Comparison of ENCODE assay signal across 9 mouse cellular contexts in the genomic region with DNA sequence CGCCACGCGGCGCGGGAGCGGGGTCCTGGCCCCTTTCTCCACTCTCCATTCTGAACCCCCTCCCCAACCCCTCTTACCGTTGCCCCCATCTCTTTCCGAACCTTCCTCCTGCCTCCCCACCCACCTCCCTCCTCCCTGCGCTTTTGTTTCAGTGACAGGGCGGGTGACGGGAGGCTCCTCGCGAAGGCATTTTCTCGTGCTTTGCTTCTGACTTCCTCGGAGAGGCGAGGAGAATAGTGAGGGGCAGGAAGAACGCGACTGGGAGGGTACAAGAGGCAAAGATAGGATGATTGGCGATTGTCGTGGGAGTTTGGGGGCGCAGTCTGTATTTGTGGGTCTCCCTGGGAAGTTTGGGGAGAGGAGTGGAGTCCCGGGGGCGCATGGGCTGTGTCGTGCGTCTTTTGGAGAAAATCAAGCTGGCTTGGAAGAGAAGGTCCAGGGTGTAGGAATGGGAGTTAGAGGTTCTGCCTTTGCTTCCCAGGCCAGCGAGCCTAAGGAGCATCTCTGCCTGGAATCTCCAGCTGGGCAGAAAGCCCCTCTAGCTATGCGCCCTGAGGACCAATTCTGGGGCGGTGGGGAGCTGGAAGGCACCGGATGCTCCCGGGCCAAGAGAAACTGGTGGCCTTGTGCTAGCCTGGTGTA. TPM values are rescaled to one million over a fixed set of nuclear protein-coding genes. Genes with fewer than 3 reads are reported as not detected.
A peak's percentile ranks its signal among the peaks of the same experiment; 100 is the strongest.
DNase-seq lines count a peak whose midpoint lies in the region; ATAC-seq and TF ChIP-seq lines count a peak whose summit lies in the region.
"Had no signal": no experiment of that assay in that cellular context is flagged by ENCODE, and none has a peak within 500 bp of the region (broad histone marks: within the 10 kb centered on the region; RNA-seq: fewer than 3 reads in every experiment).

No protein-coding gene starts in this region.

- H3K27ac ChIP-seq in layer of hippocampus, adult 2 months: peak overlapping the region; percentile 92
- no peak overlapping the region for H3K27ac ChIP-seq in liver, embryonic 12.5 days
- H3K27ac ChIP-seq in neural tube, embryonic 14.5 days (ENCODE audit: low read depth, low read length): peak overlapping the region; percentile 96

- ATAC-seq in liver, embryonic 12.5 days: no peak
- peak; percentile 4; the same call in 1 of the 2 replicates for ATAC-seq in neural tube, embryonic 14.5 days (ENCODE audit: low read depth)
- ATAC-seq in granulocyte monocyte progenitor cell, adult 5-6 weeks (replicated peaks; ENCODE audit: poor library complexity, severe bottlenecking): no peak
- ATAC-seq: Patski had no signal

- intact Hi-C loops in heart, postnatal 10 days (cut with DNase I): loop anchor here (2.0 to 5.0 kb wide), 3 partner anchors 195 to 220 kb away; no protein-coding TSS in a partner anchor

- H3K4me2 ChIP-seq in liver, embryonic 12.5 days: peak overlapping the region; percentile 90
- peak overlapping the region; percentile 58 for H3K4me2 ChIP-seq in neural tube, embryonic 14.5 days (ENCODE audit: low read depth, low read length)

- peak overlapping the region; percentile 73 for H3K4me3 ChIP-seq in layer of hippocampus, adult 2 months
- peak overlapping the region; percentile 67 for H3K4me3 ChIP-seq in liver, embryonic 12.5 days
- peak overlapping the region; percentile 77 for H3K4me3 ChIP-seq in neural tube, embryonic 14.5 days (ENCODE audit: low read depth, low read length)

- TF ChIP-seq CTCF in layer of hippocampus, adult 2 months (conservative IDR thresholded peaks at IDR 0.05): no peak

- H3K9ac ChIP-seq in liver, embryonic 12.5 days: no peak overlapping the region
- peak overlapping the region; percentile 96 for H3K9ac ChIP-seq in neural tube, embryonic 14.5 days (replicated peaks; ENCODE audit: low read depth, low read length)

- 2% methylated on average over 30 of the region's 30 CpGs for WGBS in liver, embryonic 12.5 days (ENCODE audit: insufficient replicate concordance)
- under 1% methylated on average over 30 of the region's 30 CpGs for WGBS in neural tube, embryonic 14.5 days

- H3K36me3 ChIP-seq in liver, embryonic 12.5 days: no peaks in the 10 kb centered on the region
- H3K36me3 ChIP-seq in neural tube, embryonic 14.5 days (ENCODE audit: control insufficient read depth, insufficient read depth, low read length): no peaks in the 10 kb centered on the region

- peaks cover 62% of the 10 kb centered on the region for H3K27me3 ChIP-seq in liver, embryonic 12.5 days (replicated peaks)
- H3K27me3 ChIP-seq in neural tube, embryonic 14.5 days (ENCODE audit: control insufficient read depth, insufficient read depth, low read length): no peaks in the 10 kb centered on the region

- peak in 1 of 2 experiments; percentile 27 for DNase-seq in layer of hippocampus, adult 2 months (ENCODE audit: low spot score in 2 of 2)
- DNase-seq in layer of hippocampus, adult 11-12 months (ENCODE audit: low spot score): no peak
- DNase-seq in MN1 (ENCODE audit: low spot score): peak; percentile 41
- DNase-seq in embryo, embryonic 11 days: peak; percentile 13
- DNase-seq in heart, postnatal 10 days: peak; percentile 18 to 41

- H3K9me3 ChIP-seq in liver, embryonic 12.5 days (replicated peaks): no peaks in the 10 kb centered on the region
- H3K9me3 ChIP-seq in neural tube, embryonic 14.5 days (ENCODE audit: control insufficient read depth, low read length): no peaks in the 10 kb centered on the region

- H3K4me1 ChIP-seq in liver, embryonic 12.5 days: peaks cover 8% of the 10 kb centered on the region; the same call in 1 of the 2 replicates
- H3K4me1 ChIP-seq in neural tube, embryonic 14.5 days (ENCODE audit: control insufficient read depth, insufficient read depth, low read length): peaks cover 12% of the 10 kb centered on the region

RNA-seq across cellular contexts. Expression of gene Fam78b, which starts 0.7 kb away (rescaled TPM):
- total RNA-seq in layer of hippocampus, adult 2 months (2021): 10 to 100 TPM; 22.5 to 22.7 TPM
- total RNA-seq in heart, postnatal 10 days (2021): 1 to 10 TPM; 4.9 to 7.1 TPM
- polyA plus RNA-seq in liver, embryonic 12.5 days (2016; fragmentation: Nextera tagmentation; extraction: Ambion mirVana): 0.35 and 0.36 TPM in 2 replicates
- polyA plus RNA-seq in neural tube, embryonic 14.5 days (2014; fragmentation: Nextera tagmentation; extraction: Ambion mirVana): 12.9 and 15.8 TPM in 2 replicates
- 1.9 TPM in 1 of 2 replicates, not detected in the other for total RNA-seq in granulocyte monocyte progenitor cell, adult 5-6 weeks (2014; fragmentation: Nextera tagmentation)
- total RNA-seq in granulocyte monocyte progenitor cell, adult 5-6 weeks (2017): not detected in 2 replicates
- polyA plus RNA-seq: Patski had no signal
